Comparison of ENCODE assay signal across 18 mouse cellular contexts in the genomic region with DNA sequence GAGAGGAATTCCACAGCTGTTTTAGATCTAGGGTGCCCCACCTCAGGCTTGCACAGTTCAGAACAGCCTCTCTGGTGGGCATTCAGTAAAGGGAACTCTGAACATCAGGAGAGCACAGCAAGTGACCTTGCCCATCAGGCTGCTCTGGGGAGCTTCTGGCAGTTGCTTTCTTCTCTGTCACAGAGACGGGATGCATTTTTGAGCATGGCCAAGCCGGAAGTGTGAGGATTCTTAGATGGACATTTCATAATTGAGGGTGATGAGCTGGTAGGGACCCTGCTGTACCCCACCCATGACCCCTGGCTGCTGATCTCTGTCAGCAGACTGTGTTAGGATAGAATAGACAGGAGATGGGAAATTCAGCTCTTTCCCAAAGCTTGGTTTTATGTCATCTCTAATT.
"Had no signal": no experiment of that assay in that cellular context is flagged by ENCODE, and none has a peak within 500 bp of the region (broad histone marks: within the 10 kb centered on the region; RNA-seq: fewer than 3 reads in every experiment).

No protein-coding gene starts in this region.

- H3K4me1 ChIP-seq: neural tube, embryonic 13.5 days; neural tube, embryonic 15.5 days had no signal

- ATAC-seq: midbrain, embryonic 16.5 days had no signal

- H3K27ac ChIP-seq: liver, embryonic 14.5 days; lung, embryonic 15.5 days; midbrain, embryonic 10.5 days; midbrain, embryonic 12.5 days; neural tube, embryonic 13.5 days; neural tube, embryonic 15.5 days had no signal

- H3K4me2 ChIP-seq: lung, embryonic 15.5 days; midbrain, embryonic 12.5 days; neural tube, embryonic 13.5 days; neural tube, embryonic 15.5 days had no signal

- H3K4me3 ChIP-seq: lung, embryonic 15.5 days; midbrain, embryonic 10.5 days; midbrain, embryonic 12.5 days; myocyte; neural tube, embryonic 13.5 days; neural tube, embryonic 15.5 days had no signal

- H3K9ac ChIP-seq: liver, embryonic 14.5 days; lung, embryonic 15.5 days; midbrain, embryonic 12.5 days; neural tube, embryonic 13.5 days; neural tube, embryonic 15.5 days had no signal

- H3K36me3 ChIP-seq: lung, embryonic 15.5 days had no signal

- DNase-seq: lung, adult 2 months; midbrain, embryonic 14.5 days; retina, postnatal 1 day; right cerebral cortex, adult 18-20 months; right cerebral cortex, postnatal 25 days; right cerebral cortex, postnatal 4 days; spleen, adult 18-20 months; thymus, adult 18-20 months; thymus, postnatal 14 days; thymus, postnatal 36 days had no signal

- H3K27me3 ChIP-seq: lung, embryonic 15.5 days; midbrain, embryonic 12.5 days; neural tube, embryonic 13.5 days; neural tube, embryonic 15.5 days had no signal

- H3K9me3 ChIP-seq: lung, embryonic 15.5 days; midbrain, embryonic 10.5 days; midbrain, embryonic 12.5 days; neural tube, embryonic 13.5 days; neural tube, embryonic 15.5 days had no signal
